Mouse (Mus musculus) myocyte (in vitro differentiated cells): Measurements from ENCODE around the gene Cib4.

ENCODE experiments used
- CEBPB ChIP-seq: IDR thresholded peaks from 2 replicates; pipeline ENCODE4 v1.6.1; 2011; ENCODE audit warnings: mild to moderate bottlenecking, moderate library complexity; ENCODE audit not compliant: poor library complexity, insufficient read depth, severe bottlenecking
- E2F4 ChIP-seq: IDR thresholded peaks from one replicate; pipeline ENCODE4 v1.6.1; 2011; ENCODE audit warnings: mild to moderate bottlenecking, control low read depth, moderate library complexity; ENCODE audit not compliant: insufficient read depth
- MAX ChIP-seq: IDR thresholded peaks from one replicate; pipeline ENCODE4 v1.6.1; 2011; ENCODE audit warnings: low read depth, mild to moderate bottlenecking, control low read depth
- POLR2A ChIP-seq: IDR thresholded peaks from one replicate; pipeline ENCODE4 v1.6.1; 2011; ENCODE audit warnings: low read depth, mild to moderate bottlenecking, control low read depth, moderate library complexity; ENCODE audit not compliant: insufficient read length
- POLR2AphosphoS2 ChIP-seq: IDR thresholded peaks from one replicate; pipeline ENCODE4 v1.6.1; 2011; ENCODE audit warnings: low read depth, control low read depth; ENCODE audit not compliant: insufficient read length
- REST ChIP-seq: IDR thresholded peaks from one replicate; pipeline ENCODE4 v1.6.1; 2011; ENCODE audit warnings: mild to moderate bottlenecking, control low read depth, moderate library complexity; ENCODE audit not compliant: insufficient read depth, insufficient read length
- TCF12 ChIP-seq: IDR thresholded peaks from one replicate; pipeline ENCODE4 v1.6.1; 2011; ENCODE audit warnings: mild to moderate bottlenecking, control low read depth; ENCODE audit not compliant: poor library complexity, insufficient read depth, severe bottlenecking
- USF1 ChIP-seq: IDR thresholded peaks from one replicate; pipeline ENCODE4 v1.6.1; 2011; ENCODE audit warnings: low read depth, mild to moderate bottlenecking, control low read depth, moderate library complexity

DNA sequence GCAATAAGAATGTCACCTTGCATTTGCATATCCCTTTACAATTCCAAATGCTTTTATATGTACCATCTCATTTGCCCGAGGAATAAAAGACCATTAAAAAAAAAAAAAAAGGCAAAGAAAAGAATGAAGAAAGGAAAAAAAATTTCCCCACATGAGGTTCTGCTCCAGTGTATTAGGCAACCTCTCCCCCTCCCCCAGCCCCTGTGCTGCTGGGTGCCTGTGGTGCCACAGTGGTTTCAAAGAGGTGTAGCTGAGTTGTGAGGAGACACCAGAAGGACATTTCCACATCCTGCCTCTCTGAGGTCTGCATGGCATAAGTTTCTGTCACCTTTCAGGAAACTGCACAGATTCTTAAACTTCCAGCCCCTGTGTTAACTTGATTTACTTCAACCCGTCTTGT, 3.0 kb upstream of the Cib4 start:
- no peak for TF ChIP-seq MAX
- TF ChIP-seq POLR2A = no peak
- no peak for TF ChIP-seq E2F4
- TF ChIP-seq POLR2AphosphoS2 = no peak
- no peak for TF ChIP-seq TCF12
- no peak for TF ChIP-seq USF1
- no peak for TF ChIP-seq CEBPB
- no peak for TF ChIP-seq REST
